Mouse (Mus musculus) heart, postnatal 0 days (tissue): ENCODE measurements at regions not wholly inside any gene's neighbourhood (a gene's known extent, or its start where the extent isn't known, plus 50 kb on each side); places are given as distances from the start of the nearest gene placed in this dataset.

Experiments used
- CTCF ChIP-seq: IDR thresholded peaks from 2 replicates; pipeline ENCODE4 v1.5.1; 2016; ENCODE audit warnings: antibody characterized with exemption, control low read depth, low read depth
- EP300 ChIP-seq: IDR thresholded peaks from 2 replicates; pipeline ENCODE4 v1.6.1; 2016; ENCODE audit warnings: antibody characterized with exemption, low read depth

- TF ChIP-seq CTCF (no peak), EP300 (no peak)
These were observed 78.4 kb upstream of the H2afz start for GRCm38 (mm10) chr3:137785871-137786270.
